Mouse (Mus musculus) MEL-GATA-1-ER (cell line): ENCODE results near the gene Coasy.

ENCODE experiments used
- DNase-seq: peaks from one replicate; pipeline ENCODE4 v3.0.0-alpha.2; 2012; ENCODE audit warnings: low read depth; ENCODE audit errors: extremely low read depth

The Coasy gene

GRCm38 (mm10) chr11:101062971-101063675, 19.2 kb upstream of the Coasy start:
- DNase-seq: no peak

- DNase-seq: peak; percentile 86
Measured at GRCm38 (mm10) chr11:101063676-101064327, 18.6 kb upstream of the Coasy start.

GRCm38 (mm10) chr11:101064462-101064861, 17.9 kb upstream of the Coasy start:
- no peak for DNase-seq

- DNase-seq: no peak
Measured at GRCm38 (mm10) chr11:101065002-101065401, 17.4 kb upstream of the Coasy start.

GRCm38 (mm10) chr11:101066549-101067412, 15.6 kb upstream of the Coasy start:
- DNase-seq: peak; percentile 54

- DNase-seq: no peak
Measured at GRCm38 (mm10) chr11:101069391-101070188, 12.8 kb upstream of the Coasy start, which contains the start of gene Naglu. Naglu (plus strand) TSS chr11:101070012.

GRCm38 (mm10) chr11:101070189-101070527, 12.2 kb upstream of the Coasy start:
- no peak for DNase-seq

- DNase-seq: no peak
Measured at GRCm38 (mm10) chr11:101070987-101071386, 11.4 kb upstream of the Coasy start.

- DNase-seq: no peak
Measured at GRCm38 (mm10) chr11:101071810-101072428, 10.4 kb upstream of the Coasy start.

- DNase-seq: no peak
Measured at GRCm38 (mm10) chr11:101078121-101078520, 4.2 kb upstream of the Coasy start, which contains the start of gene Hsd17b1. Hsd17b1 (plus strand) TSS chr11:101078411.

- no peak for DNase-seq
Measured at GRCm38 (mm10) chr11:101079746-101080145, 2.6 kb upstream of the Coasy start.

GRCm38 (mm10) chr11:101080421-101080820, 1.9 kb upstream of the Coasy start:
- DNase-seq: no peak

GRCm38 (mm10) chr11:101081659-101082058, 706 bp upstream of the Coasy start:
- DNase-seq: no peak

GRCm38 (mm10) chr11:101083083-101083697, 825 bp downstream of the Coasy start:
- no peak for DNase-seq

GRCm38 (mm10) chr11:101084246-101084645, 1.9 kb downstream of the Coasy start:
- DNase-seq: no peak

- no peak for DNase-seq
Measured at GRCm38 (mm10) chr11:101084811-101085210, 2.4 kb downstream of the Coasy start.

- DNase-seq: no peak
Measured at GRCm38 (mm10) chr11:101085617-101086322, 3.4 kb downstream of the Coasy start.

GRCm38 (mm10) chr11:101086323-101086674, 3.9 kb downstream of the Coasy start:
- DNase-seq: no peak

GRCm38 (mm10) chr11:101086756-101087681, 4.7 kb downstream of the Coasy start, which contains the start of gene Mlx:
Mlx (plus strand) TSS chr11:101087277.
- DNase-seq: peak; percentile 89
